In the genomic region with DNA sequence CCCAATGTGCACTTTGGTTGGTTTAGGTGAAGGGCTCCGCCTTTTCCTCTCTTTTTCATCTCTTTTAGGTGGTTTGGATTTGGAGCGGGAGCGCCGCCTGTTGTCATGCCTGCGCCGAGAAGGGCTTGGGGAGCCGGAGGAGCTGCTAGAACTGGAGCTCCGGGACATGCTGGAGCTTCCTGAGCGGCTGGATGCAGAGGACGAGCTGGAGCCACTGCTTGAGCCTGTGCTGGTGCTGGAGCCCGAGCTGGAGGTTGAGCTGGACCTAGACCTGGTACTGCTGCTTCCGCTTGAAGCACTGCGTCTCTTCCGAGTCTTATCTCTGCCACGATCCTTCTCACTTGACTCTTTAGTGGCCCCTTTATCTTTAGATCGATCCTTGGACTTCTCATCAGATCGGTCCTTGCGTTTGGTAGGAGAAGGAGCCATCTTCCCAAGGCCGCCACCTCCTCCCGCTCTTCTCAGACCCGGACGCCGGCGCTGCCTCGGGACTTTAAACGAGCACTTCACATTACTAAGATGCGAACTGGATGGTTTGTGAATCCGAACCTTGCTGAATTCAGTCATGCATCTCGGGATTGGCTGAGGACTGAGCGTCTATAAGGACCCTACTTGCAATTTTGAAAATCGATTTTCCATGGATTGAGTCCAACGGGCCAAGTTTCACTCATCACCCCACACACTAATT, we compare ENCODE assay signal across 8 mouse cellular contexts.
DNase-seq lines count a peak whose midpoint lies in the region; ATAC-seq and TF ChIP-seq lines count a peak whose summit lies in the region.
"Not testable (repeated sequence)": the region's sequence is repeated elsewhere in the genome, so short reads cannot be mapped to it uniquely, and the experiment has no call there.

No protein-coding gene starts in this region.

- H3K79me2 ChIP-seq in MEL (ENCODE audit: control insufficient read depth, insufficient read depth, low read length, poor library complexity); heart, adult 2 months (replicated peaks; ENCODE audit: control insufficient read depth, insufficient read depth, low read length): not testable (repeated sequence)

- not testable (repeated sequence) for TF ChIP-seq RAD21 in MEL (IDR thresholded peaks at IDR 0.05; ENCODE audit: low read depth, low read length)

- ATAC-seq in embryonic facial prominence, embryonic 13.5 days (ENCODE audit: insufficient number of reproducible peaks, insufficient read depth, low FRiP score, low TSS enrichment, low read depth), result not testable (repeated sequence)
- 0 out of 2 replicates have a peak, but pooled peaks have one; percentile 10 for ATAC-seq in hindbrain, embryonic 13.5 days (ENCODE audit: low FRiP score)
- ATAC-seq in lung, embryonic 14.5 days (ENCODE audit: insufficient read depth), result peak; percentile 58; the same call in 1 of the 2 replicates
- ATAC-seq in neural tube, embryonic 12.5 days (ENCODE audit: low FRiP score, low read depth), result peak; percentile 48; the same call in 1 of the 2 replicates

- not testable (repeated sequence) for H3K4me3 ChIP-seq in MEL (ENCODE audit: control insufficient read depth in 1 of 2, insufficient read depth in 1 of 2, low read depth in 2 of 2, low read length in 2 of 2); heart, adult 2 months; neural tube, embryonic 12.5 days
- H3K4me3 ChIP-seq in embryonic facial prominence, embryonic 13.5 days, result peak overlapping the region; percentile 26
- peak overlapping the region; percentile 26 for H3K4me3 ChIP-seq in hindbrain, embryonic 13.5 days
- peak overlapping the region; percentile 40 for H3K4me3 ChIP-seq in limb, embryonic 10.5 days
- peak overlapping the region; percentile 24 for H3K4me3 ChIP-seq in lung, embryonic 14.5 days (ENCODE audit: low read depth, low read length)
- H3K4me3 ChIP-seq in thymus, adult 2 months (ENCODE audit: control insufficient read depth, insufficient read depth, low read length), result peak overlapping the region; percentile 7; the same call in 1 of the 2 replicates

- TF ChIP-seq EP300 in MEL (IDR thresholded peaks at IDR 0.05; ENCODE audit: low read depth in 1 of 2, low read length in 2 of 2); heart, adult 2 months (IDR thresholded peaks at IDR 0.05; ENCODE audit: insufficient read depth, low read depth, low read length): not testable (repeated sequence)

- intact Hi-C loops in heart, adult 2 months (cut with DNase I), result loop anchor here (5.0 kb wide), 1 partner anchor 136 kb away; no protein-coding TSS in a partner anchor

- H3K9ac ChIP-seq in MEL (ENCODE audit: control insufficient read depth, low read depth, low read length, poor library complexity, severe bottlenecking); hindbrain, embryonic 13.5 days; lung, embryonic 14.5 days; neural tube, embryonic 12.5 days: not testable (repeated sequence)
- 0 out of 2 replicates have a peak overlapping the region, but pooled peaks have one; percentile 36 for H3K9ac ChIP-seq in embryonic facial prominence, embryonic 13.5 days
- H3K9ac ChIP-seq in heart, adult 2 months (ENCODE audit: low read depth, low read length), result peak overlapping the region; percentile 50; the same call in 1 of the 2 replicates

- H3K9me3 ChIP-seq in MEL (replicated peaks; ENCODE audit: insufficient read depth, low read length); embryonic facial prominence, embryonic 13.5 days; hindbrain, embryonic 13.5 days; limb, embryonic 10.5 days (replicated peaks); lung, embryonic 14.5 days (ENCODE audit: low read depth, low read length); neural tube, embryonic 12.5 days: not testable (repeated sequence)

- not testable (repeated sequence) for H3K4me1 ChIP-seq in MEL (ENCODE audit: control insufficient read depth in 1 of 2, insufficient read depth in 2 of 2, low read length in 2 of 2); embryonic facial prominence, embryonic 13.5 days; heart, adult 2 months (ENCODE audit: control insufficient read depth, insufficient read depth, low read length); hindbrain, embryonic 13.5 days (replicated peaks); limb, embryonic 10.5 days; lung, embryonic 14.5 days (ENCODE audit: insufficient read depth); neural tube, embryonic 12.5 days; thymus, adult 2 months (replicated peaks; ENCODE audit: control insufficient read depth, insufficient read depth, low read length)

- TF ChIP-seq CTCF in MEL (IDR thresholded peaks at IDR 0.05 in 2 of 3, conservative IDR thresholded peaks at IDR 0.05 in 1 of 3; ENCODE audit: control insufficient read depth in 1 of 3, insufficient read depth in 1 of 3, low read depth in 2 of 3, low read length in 3 of 3, poor library complexity in 1 of 3, severe bottlenecking in 1 of 3); heart, adult 2 months (IDR thresholded peaks at IDR 0.05); lung, embryonic 14.5 days (IDR thresholded peaks at IDR 0.05; ENCODE audit: low read depth); thymus, adult 2 months (IDR thresholded peaks at IDR 0.05; ENCODE audit: borderline replicate concordance, control insufficient read depth, extremely low read depth, insufficient read depth, low read length, poor library complexity): not testable (repeated sequence)

- H3K36me3 ChIP-seq in MEL (ENCODE audit: control insufficient read depth in 1 of 2, insufficient read depth in 2 of 2, low read length in 2 of 2); embryonic facial prominence, embryonic 13.5 days; heart, adult 2 months (ENCODE audit: control insufficient read depth, insufficient read depth, low read length); hindbrain, embryonic 13.5 days; limb, embryonic 10.5 days; lung, embryonic 14.5 days (ENCODE audit: insufficient read depth); neural tube, embryonic 12.5 days; thymus, adult 2 months (ENCODE audit: control insufficient read depth, insufficient read depth, low read length): not testable (repeated sequence)

- H3K27me3 ChIP-seq in MEL (ENCODE audit: control insufficient read depth in 1 of 2, insufficient read depth in 2 of 2, low read length in 2 of 2); embryonic facial prominence, embryonic 13.5 days; heart, adult 2 months (ENCODE audit: control insufficient read depth, insufficient read depth, low read length); hindbrain, embryonic 13.5 days; limb, embryonic 10.5 days (ENCODE audit: low read depth, poor library complexity, severe bottlenecking); lung, embryonic 14.5 days (ENCODE audit: insufficient read depth, low read length); neural tube, embryonic 12.5 days (replicated peaks); thymus, adult 2 months (ENCODE audit: control insufficient read depth, insufficient read depth, low read length): not testable (repeated sequence)

- not testable (repeated sequence) for H3K27ac ChIP-seq in MEL (ENCODE audit: control insufficient read depth, low read depth, low read length); embryonic facial prominence, embryonic 13.5 days; heart, adult 2 months; hindbrain, embryonic 13.5 days; limb, embryonic 10.5 days; lung, embryonic 14.5 days (ENCODE audit: low read depth); neural tube, embryonic 12.5 days; thymus, adult 2 months (ENCODE audit: control insufficient read depth, insufficient read depth, low read length)

- peak overlapping the region; percentile 45 for H3K4me2 ChIP-seq in embryonic facial prominence, embryonic 13.5 days
- peak overlapping the region; percentile 40 for H3K4me2 ChIP-seq in hindbrain, embryonic 13.5 days
- peak overlapping the region; percentile 46 for H3K4me2 ChIP-seq in lung, embryonic 14.5 days
- peak overlapping the region; percentile 31 for H3K4me2 ChIP-seq in neural tube, embryonic 12.5 days (replicated peaks)

- 61% methylated on average over 32 of the region's 32 CpGs for WGBS in embryonic facial prominence, embryonic 13.5 days
- 61% methylated on average over 32 of the region's 32 CpGs for WGBS in heart, adult 2 months
- WGBS in hindbrain, embryonic 13.5 days, result 55% methylated on average over 32 of the region's 32 CpGs
- 57% methylated on average over 32 of the region's 32 CpGs for WGBS in limb, embryonic 10.5 days
- WGBS in lung, embryonic 14.5 days, result 64% methylated on average over 32 of the region's 32 CpGs
- WGBS in neural tube, embryonic 12.5 days, result 62% methylated on average over 32 of the region's 32 CpGs
- WGBS in thymus, adult 2 months, result 50% methylated on average over 32 of the region's 32 CpGs

- DNase-seq in MEL (ENCODE audit: low read depth, low spot score), result peak; percentile 39
- peak; percentile 13 to 19 for DNase-seq in heart, adult 2 months
- DNase-seq in limb, embryonic 10.5 days (ENCODE audit: low spot score); thymus, adult 2 months: not testable (repeated sequence)
- DNase-seq in lung, embryonic 14.5 days, result peak; percentile 16

- TF ChIP-seq POLR2A in MEL (IDR thresholded peaks at IDR 0.05; ENCODE audit: control insufficient read depth in 1 of 2, insufficient read depth in 1 of 2, low read depth in 1 of 2, low read length in 2 of 2, poor library complexity in 1 of 2); heart, adult 2 months (IDR thresholded peaks at IDR 0.05; ENCODE audit: insufficient read depth, low read depth, low read length); thymus, adult 2 months (IDR thresholded peaks at IDR 0.05; ENCODE audit: control insufficient read depth, extremely low read depth, insufficient read depth, low read length, poor library complexity): not testable (repeated sequence)
